Mouse (Mus musculus) thymus, adult 2 months (tissue): ENCODE measurements around the gene Hvcn1.

Source experiments
- CTCF ChIP-seq: fragments of 200-500 bp; IDR thresholded peaks from 2 replicates; pipeline ENCODE4 v1.5.1; 2012; ENCODE audit warnings: mild to moderate bottlenecking, control low read depth, low read length, moderate library complexity, borderline replicate concordance; ENCODE audit not compliant: control insufficient read depth, poor library complexity, insufficient read depth; ENCODE audit errors: extremely low read depth
- POLR2A ChIP-seq: fragments of 200-500 bp; IDR thresholded peaks from 2 replicates; pipeline ENCODE4 v1.6.1; 2012; ENCODE audit warnings: mild to moderate bottlenecking, low read length, control low read depth, moderate library complexity; ENCODE audit not compliant: control insufficient read depth, poor library complexity, insufficient read depth; ENCODE audit errors: extremely low read depth

- TF ChIP-seq CTCF (no peak), POLR2A (no peak)
Observed at GRCm38 (mm10) chr5:122217636-122218035, 11.0 kb downstream of the Hvcn1 start.
